Mouse (Mus musculus) thymus, postnatal 10 days (tissue): Measurements from ENCODE around the gene Akap6.

Experiments used
- DNase-seq, 2 experiments: peaks; one replicate each; pipeline ENCODE4 v3.0.0; 2021; ENCODE audit warnings: low spot score in 2 of 2

The Akap6 gene

GRCm38 (mm10) chr12:52910345-52910744 lies 211.2 kb downstream of the Akap6 start:
- DNase-seq: no peak

DNA sequence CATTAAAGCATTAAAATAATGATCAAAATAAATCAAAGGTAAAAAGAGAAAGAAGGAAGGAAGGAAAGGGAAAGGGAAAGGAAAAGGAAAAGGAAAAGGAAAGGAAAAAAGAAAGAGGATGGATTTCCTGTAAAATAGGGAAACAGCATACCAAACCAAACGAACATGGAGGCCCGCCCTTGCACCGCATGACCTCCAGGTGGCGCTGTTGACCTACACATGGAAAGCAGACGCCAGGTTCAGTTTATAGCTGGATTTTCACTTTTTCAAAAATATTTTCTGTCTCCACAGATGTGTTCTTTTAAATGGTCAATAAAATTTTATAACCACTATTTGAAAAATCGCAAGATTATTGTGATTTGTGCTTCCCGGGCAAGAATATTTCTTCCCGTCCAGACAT lies 211.6 kb downstream of the Akap6 start:
- DNase-seq: peak; percentile 29 to 68

- peak in 1 of 2 experiments; percentile 11 for DNase-seq
Measured at GRCm38 (mm10) chr12:52918939-52919338, 219.8 kb downstream of the Akap6 start.

- DNase-seq: no peak
Measured at GRCm38 (mm10) chr12:52922510-52922909, 223.3 kb downstream of the Akap6 start.

DNA sequence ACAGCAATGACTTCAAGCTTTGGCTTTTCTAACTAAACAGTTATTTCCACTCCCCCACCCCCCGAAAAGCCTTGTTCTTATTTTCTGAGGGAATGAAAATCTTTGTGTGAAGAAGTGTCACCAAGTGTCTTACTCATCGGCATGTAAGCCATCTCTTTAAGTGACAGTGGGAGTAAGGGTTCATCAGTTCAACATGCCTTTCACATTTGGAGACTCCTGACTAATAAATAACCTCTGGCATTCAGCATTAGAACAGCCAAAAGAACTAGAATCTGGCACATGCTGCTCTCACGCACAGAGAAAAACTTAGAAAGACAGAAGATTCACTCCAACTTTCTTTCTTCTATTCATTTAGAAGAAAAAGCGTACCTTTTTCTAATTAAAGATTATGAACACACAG lies 226.3 kb downstream of the Akap6 start:
- DNase-seq: no peak

DNA sequence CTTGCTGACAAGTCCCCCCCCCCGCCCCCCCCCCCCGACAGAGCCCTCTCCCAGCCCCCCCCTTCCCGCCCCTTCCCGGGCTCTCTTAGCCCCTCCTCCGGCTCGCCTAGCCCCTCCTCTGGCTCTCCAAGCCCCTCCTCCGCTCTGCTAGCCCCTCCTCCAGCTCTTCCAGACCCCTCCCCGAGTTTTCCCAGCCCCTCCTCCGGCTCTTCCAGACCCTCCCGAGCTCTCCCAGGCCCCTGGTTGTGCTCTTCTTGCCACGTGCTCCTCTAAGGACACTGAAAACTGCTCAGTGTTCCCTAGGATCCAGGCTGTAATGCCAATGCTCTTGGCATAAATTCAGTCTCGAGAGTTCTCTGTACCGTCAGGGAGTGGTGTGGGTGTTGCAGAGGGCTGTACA lies 234.6 kb downstream of the Akap6 start:
- no peak for DNase-seq

- no peak for DNase-seq
Measured at GRCm38 (mm10) chr12:52934989-52935388, 235.8 kb downstream of the Akap6 start.

DNA sequence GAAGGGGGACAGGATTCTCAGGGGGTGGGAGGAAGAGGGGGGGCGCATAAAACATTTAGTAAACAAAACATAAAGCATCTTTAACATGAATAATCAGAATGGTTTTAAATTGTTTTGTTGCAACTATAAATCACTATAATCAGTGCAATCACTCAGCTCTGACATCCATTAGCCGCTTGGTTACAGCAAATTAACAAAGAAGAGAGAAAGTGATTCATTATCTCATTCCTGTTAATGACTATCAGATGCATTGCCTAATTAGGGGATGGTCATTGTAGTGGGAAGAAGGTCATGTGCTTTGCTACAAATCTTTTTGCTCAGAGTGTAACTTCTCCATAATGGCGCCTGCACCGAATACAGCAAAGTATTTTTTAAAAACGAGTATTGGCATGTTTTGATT lies 239.6 kb downstream of the Akap6 start:
- DNase-seq: no peak

- peak in 1 of 2 experiments; percentile 9 for DNase-seq
Measured at GRCm38 (mm10) chr12:52939324-52939946, 240.3 kb downstream of the Akap6 start.

DNA sequence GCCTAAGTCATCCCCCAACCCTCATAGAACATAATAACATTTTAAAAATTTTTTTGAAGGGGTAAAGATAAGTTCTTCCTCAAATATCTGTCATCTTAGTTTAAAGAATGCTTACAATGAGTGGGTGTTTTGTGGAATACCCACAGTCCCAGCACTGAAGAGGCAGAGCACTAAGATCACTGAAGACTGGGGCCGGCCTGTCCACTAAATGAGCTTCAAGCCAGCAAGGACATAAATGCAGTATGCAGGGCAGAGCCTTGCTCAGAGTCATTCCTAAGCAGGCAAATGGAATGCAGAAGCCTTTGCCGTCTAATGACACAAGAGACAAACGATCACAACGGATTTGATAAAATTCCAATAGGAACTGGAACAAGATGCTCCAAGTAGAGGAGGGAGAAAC lies 242.8 kb downstream of the Akap6 start:
- DNase-seq: no peak

GRCm38 (mm10) chr12:52944274-52944673 lies 245.1 kb downstream of the Akap6 start:
- no peak for DNase-seq

DNA sequence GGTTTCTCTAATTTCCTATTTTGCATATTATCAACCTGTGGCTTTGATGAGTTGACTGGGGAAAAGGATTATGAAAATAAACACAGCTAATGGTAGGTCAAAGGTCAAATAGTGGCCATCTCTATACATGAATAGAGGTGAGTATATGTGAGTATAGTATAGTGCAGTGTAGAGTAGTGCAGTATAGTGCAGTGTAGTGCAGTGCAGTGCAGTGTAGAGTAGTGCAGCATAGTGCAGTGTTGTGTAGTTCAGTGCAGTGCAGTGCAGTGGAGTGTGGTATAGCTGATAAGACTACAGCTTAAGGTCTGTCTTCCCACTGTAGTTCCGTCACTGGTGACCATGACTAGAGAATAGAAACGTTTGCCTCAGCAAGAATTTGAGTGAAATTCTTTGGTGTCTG lies 245.8 kb downstream of the Akap6 start:
- DNase-seq: no peak

GRCm38 (mm10) chr12:52950660-52951059 lies 251.5 kb downstream of the Akap6 start:
- no peak for DNase-seq

DNA sequence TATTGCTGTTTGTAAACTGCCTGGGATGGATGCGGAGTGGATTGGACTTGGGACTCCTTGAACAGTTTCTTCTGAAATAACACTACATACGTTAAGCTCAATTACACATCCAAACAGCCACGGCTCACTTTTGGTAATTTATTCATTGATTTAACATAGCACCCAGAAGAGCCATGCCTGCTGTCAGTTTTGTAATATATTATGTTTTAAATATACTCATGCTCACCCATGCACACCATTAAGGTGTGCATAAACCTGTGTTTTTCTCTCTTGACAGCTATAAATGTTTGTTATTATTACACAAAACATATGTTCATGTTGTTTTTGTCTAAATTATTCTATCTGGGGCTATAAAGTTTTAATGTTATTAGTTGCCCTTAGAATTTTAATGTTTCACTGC lies 258.4 kb downstream of the Akap6 start:
- no peak for DNase-seq

GRCm38 (mm10) chr12:52957994-52958393 lies 258.8 kb downstream of the Akap6 start:
- DNase-seq: no peak

- DNase-seq: no peak
Measured at GRCm38 (mm10) chr12:52991745-52992144, 292.6 kb downstream of the Akap6 start.

GRCm38 (mm10) chr12:53012336-53012735 lies 313.2 kb downstream of the Akap6 start:
- no peak for DNase-seq

- DNase-seq: no peak
Measured at GRCm38 (mm10) chr12:53014539-53014938, 315.4 kb downstream of the Akap6 start.

DNA sequence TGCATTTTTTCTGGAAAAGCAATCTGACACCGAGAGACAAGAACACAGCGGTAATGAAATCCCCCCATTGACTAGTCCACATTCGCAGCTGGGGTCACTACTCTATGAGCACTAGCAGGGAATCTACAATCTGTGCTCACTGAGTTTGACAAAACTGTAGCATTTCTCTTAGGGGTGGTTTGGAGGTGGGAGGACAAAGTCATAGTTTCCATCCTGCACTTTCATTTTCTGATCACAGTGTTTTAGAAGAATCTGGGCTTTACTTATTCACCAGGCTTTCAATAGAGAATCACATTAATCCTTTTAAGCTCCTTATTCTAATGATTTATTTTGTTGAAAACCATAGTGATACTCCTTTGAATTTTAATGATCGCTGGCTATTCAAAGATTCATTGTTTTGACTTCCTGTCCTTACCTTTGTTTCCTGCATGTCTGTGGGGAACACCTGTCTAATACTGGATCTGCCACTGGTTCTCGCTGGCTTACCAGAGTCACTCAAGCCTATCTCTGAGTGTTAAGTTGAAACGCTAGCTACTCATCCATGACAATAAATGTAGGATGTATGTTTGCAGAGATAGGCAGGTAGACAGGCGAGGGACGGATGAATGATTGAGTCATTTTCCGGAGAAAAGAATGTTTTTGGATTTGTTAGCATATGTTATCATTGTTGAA lies 325.5 kb downstream of the Akap6 start:
- DNase-seq: no peak

- DNase-seq: no peak
Measured at GRCm38 (mm10) chr12:53027308-53027707, 328.1 kb downstream of the Akap6 start.

GRCm38 (mm10) chr12:53028926-53029325 lies 329.7 kb downstream of the Akap6 start:
- no peak for DNase-seq

DNA sequence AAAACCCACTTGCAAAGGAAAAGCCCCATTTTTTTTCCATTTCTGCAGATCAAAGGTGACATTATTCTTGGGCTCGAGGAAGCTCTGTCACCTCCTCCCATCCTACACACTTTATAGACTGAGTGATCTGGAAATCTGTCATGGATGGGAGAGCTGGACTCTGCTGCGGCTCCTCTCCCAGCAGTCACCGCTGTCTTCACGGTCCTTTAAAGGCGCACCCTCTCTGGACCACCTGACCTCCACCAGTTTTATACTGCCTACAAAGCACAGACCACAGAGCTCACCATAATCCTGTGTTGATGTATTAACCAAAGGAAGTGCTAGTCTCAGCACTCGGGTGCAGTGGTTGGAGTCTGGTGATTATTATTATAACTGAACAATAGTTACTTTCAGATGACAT lies 330.7 kb downstream of the Akap6 start:
- DNase-seq: no peak

DNA sequence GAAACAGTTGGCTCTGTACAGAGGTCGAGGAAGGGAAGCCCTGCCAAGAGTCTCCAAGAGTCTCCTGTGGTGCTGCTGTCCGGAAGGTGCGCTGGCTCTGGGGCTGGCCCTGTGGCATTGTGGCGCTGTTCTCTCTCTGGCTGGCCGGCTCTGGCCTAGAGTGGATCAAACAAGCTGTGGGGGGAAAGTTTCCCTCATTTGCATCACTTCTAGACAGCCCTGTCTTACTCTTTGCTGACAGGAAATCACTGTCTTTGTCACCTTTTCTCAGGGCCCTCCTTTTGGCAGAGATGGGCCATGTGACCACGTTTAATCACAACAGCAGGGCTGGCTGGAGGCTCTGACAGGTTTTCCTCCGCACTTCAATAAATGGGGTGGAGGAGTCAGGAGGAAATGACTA lies 333.6 kb downstream of the Akap6 start:
- no peak for DNase-seq
